Mouse (Mus musculus) hindbrain, postnatal 0 days (tissue): ENCODE measurements around the gene Fgd5. TPM values are rescaled to one million over a fixed set of nuclear protein-coding genes. Genes with fewer than 3 reads are reported as not detected.

Experiments
- ATAC-seq: fragments of 200-750 bp; cut with Nextera tagmentation; 2 replicates; pipeline ENCODE4 v1.8.0; 2017; ENCODE audit warnings: mild to moderate bottlenecking, moderate TSS enrichment, moderate library complexity
- DNase-seq: peaks from one replicate; pipeline ENCODE4 v3.0.0-alpha.2; 2015; ENCODE audit warnings: low spot score
- H3K27ac ChIP-seq: fragments of 300-500 bp; sonication (generic); 2 replicates; pipeline ENCODE4 v1.5.1; 2014; ENCODE audit warnings: mild to moderate bottlenecking
- H3K27me3 ChIP-seq: fragments of 300-500 bp; sonication (generic); 2 replicates; pipeline ENCODE4 v1.6.1; 2014; ENCODE audit warnings: low read length, mixed read lengths; ENCODE audit not compliant: insufficient read depth
- H3K36me3 ChIP-seq: fragments of 300-500 bp; sonication (generic); 2 replicates; pipeline ENCODE4 v1.6.1; 2014; ENCODE audit warnings: low read length, mixed read lengths; ENCODE audit not compliant: insufficient read depth
- H3K4me1 ChIP-seq: fragments of 300-500 bp; sonication (generic); 2 replicates; pipeline ENCODE4 v1.6.1; 2014; ENCODE audit warnings: antibody characterized with exemption, low read length, mixed read lengths; ENCODE audit not compliant: insufficient read depth
- H3K4me2 ChIP-seq: fragments of 300-500 bp; sonication (generic); 2 replicates; pipeline ENCODE4 v1.6.1; 2014; ENCODE audit warnings: low read depth, mild to moderate bottlenecking, low read length, moderate library complexity, mixed read lengths
- H3K4me3 ChIP-seq: fragments of 300-500 bp; sonication (generic); 2 replicates; pipeline ENCODE4 v1.5.1; 2014; ENCODE audit warnings: low read length
- H3K9ac ChIP-seq: fragments of 300-500 bp; sonication (generic); replicated peaks from 2 replicates; pipeline ENCODE4 v1.6.1; 2014; ENCODE audit warnings: mild to moderate bottlenecking, low read length, moderate library complexity, mixed read lengths
- H3K9me3 ChIP-seq: fragments of 300-500 bp; sonication (generic); 2 replicates; pipeline ENCODE4 v1.6.1; 2016; ENCODE audit warnings: low read length, mixed read lengths
- CTCF ChIP-seq: IDR thresholded peaks from 2 replicates; pipeline ENCODE4 v1.5.1; 2016; ENCODE audit warnings: antibody characterized with exemption, control low read depth, low read depth
- WGBS: fragments of 180-500 bp; shearing (Covaris S2); extraction: QIAGEN DNeasy Blood & Tissue Kit; methylation state at CpG from one replicate; pipeline ENCODE4 v1.1.7; 2014; 5-methylcytosine and 5-hydroxymethylcytosine counted together
- polyA plus RNA-seq: library from polyadenylated mRNA; unstranded; fragments of >200 nt; fragmentation: Nextera tagmentation; extraction: Ambion mirVana; gene quantifications from 2 replicates; pipeline ENCODE4 v1.2.1, GENCODE M21; 2015
- total RNA-seq: library from RNA; depleted of rRNA; stranded (reverse); fragments of >200 nt; gene quantifications from 2 replicates; pipeline ENCODE4 v1.2.3, GENCODE M21; 2014

Fgd5 gene
- total and polyA plus RNA-seq, 2 experiments from 2014 or later, result 9.4 to 17.7 TPM

DNA sequence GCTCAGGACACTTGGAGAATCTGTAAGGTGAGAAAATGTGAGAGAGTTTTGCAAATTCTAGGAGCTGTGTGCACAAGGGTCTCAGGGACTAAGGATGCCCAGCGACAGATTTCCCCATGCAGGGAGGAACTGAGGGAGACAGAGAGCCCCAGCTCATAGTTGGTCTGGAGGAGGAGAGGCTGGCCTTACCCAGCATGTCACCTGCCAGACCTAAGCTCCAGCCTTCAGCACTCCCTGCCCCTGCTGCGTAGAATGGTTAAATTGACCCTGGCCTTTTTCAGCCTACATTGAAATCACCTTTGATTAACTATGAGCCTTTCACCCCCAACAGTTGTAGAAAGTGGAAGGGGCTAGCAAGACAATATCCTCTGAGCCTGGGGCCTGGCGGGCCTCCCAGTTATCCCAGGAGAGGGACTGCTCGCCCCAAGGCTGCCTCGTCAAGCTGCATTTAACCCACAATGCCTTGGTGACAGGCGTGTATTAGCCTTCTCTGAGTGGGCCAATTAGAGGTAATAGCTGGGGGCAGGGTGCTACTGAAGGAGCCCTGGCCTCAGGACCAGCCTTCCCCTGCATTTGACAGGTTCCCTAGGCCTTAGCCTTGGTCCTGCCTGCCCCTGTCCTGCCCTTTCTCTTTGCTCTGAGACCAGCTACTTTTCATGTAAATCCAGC, 25.6 kb downstream of the Fgd5 start:
- Histone ChIP-seq H3K4me1 (peaks cover 20% of the 10 kb centered on the region), H3K4me2 (no peak overlapping the region), H3K27me3 (no peaks in the 10 kb centered on the region), H3K27ac (no peak overlapping the region), H3K9me3 (no peaks in the 10 kb centered on the region), H3K9ac (no peak overlapping the region), H3K36me3 (no peaks in the 10 kb centered on the region), H3K4me3 (no peak overlapping the region)
- no peak for TF ChIP-seq CTCF
- peak; percentile 25 for DNase-seq
- WGBS, result 21% methylated on average over 6 of the region's 6 CpGs
- ATAC-seq, result no peak

DNA sequence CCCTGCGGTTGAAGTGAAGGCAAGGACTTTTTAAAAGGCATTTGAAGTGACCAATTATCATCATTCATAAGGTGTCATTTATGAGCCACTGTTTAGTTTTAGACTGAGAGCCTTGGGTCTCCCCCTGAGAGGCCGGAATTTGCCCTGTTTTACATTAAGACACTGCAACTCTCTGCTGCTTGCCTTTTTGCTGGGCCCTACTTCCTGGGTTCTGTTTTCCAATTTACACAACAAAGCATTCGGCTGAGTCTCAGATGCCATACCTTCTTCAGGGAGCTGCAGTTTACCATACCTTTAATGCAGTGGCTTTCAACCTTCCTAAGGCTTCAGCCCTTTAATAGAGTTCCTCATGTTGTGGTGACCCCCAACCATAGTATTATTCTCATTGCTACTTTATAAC, 26.1 kb downstream of the Fgd5 start:
- no peak for TF ChIP-seq CTCF
- DNase-seq, result no peak
- Histone ChIP-seq H3K27me3 (no peaks in the 10 kb centered on the region), H3K36me3 (no peaks in the 10 kb centered on the region), H3K4me1 (peaks cover 20% of the 10 kb centered on the region), H3K4me3 (no peak overlapping the region), H3K9me3 (no peaks in the 10 kb centered on the region), H3K9ac (no peak overlapping the region), H3K27ac (no peak overlapping the region), H3K4me2 (no peak overlapping the region)
- 43% methylated on average over 3 of the region's 3 CpGs for WGBS
- ATAC-seq, result no peak

DNA sequence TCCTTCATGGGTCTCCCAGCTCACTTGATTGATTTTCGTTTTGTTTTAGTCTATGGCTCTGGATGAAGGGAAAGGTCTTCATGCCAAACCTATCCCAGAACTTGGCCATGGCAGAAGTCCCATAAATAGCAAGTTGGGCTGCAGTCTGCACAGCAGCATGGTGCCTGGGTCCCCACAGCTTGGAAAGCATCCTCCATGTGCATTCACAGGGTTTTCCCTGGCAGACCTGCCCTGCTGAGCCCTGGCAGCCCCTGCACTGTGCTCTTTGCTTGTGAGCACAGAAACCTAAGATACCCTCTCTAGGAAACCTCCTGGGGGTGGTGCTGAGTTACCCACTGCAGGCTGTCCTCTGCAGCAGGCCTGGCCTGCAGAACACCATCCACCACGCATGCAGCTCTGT, 32.2 kb downstream of the Fgd5 start:
- H3K27ac ChIP-seq, result no peak overlapping the region
- TF ChIP-seq CTCF, result no peak
- H3K27me3 ChIP-seq, result no peaks in the 10 kb centered on the region
- no peaks in the 10 kb centered on the region; the same call in 1 of the 2 replicates for H3K4me1 ChIP-seq
- H3K4me3 ChIP-seq, result no peak overlapping the region
- WGBS, result 63% methylated on average over 2 of the region's 2 CpGs
- H3K36me3 ChIP-seq, result no peaks in the 10 kb centered on the region
- peak; percentile 31; the same call in 1 of the 2 replicates for ATAC-seq
- DNase-seq, result peak; percentile 45
- H3K9ac ChIP-seq, result no peak overlapping the region
- no peak overlapping the region for H3K4me2 ChIP-seq
- H3K9me3 ChIP-seq, result no peaks in the 10 kb centered on the region

DNA sequence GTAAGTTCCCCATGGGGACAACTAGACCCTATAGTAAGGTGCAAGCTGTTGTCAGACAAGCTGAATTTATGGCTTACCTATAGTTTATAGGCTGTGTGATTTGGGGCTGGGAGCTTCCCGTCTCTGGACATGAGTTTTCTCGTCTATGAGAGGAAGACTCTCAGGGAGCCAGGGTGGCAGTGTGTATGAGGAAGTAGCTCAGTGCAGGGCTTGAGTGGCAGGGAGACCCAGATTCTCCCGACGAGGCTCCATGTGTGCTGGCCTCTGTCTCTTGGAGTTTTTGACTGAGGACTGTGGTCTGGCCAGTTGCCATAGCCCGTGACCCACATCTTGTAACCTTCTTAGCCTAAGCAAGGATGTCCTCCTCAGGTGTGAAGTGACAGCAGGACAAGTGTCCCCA, 33.7 kb downstream of the Fgd5 start:
- no peak overlapping the region for H3K4me3 ChIP-seq
- no peak overlapping the region for H3K4me2 ChIP-seq
- H3K9me3 ChIP-seq, result no peaks in the 10 kb centered on the region
- H3K27me3 ChIP-seq, result no peaks in the 10 kb centered on the region
- TF ChIP-seq CTCF, result no peak
- H3K4me1 ChIP-seq, result peaks cover 3% of the 10 kb centered on the region; the same call in 1 of the 2 replicates
- ATAC-seq (no peak), DNase-seq (no peak)
- H3K36me3 ChIP-seq, result no peaks in the 10 kb centered on the region
- no peak overlapping the region for H3K27ac ChIP-seq
- 73% methylated on average over 5 of the region's 5 CpGs for WGBS
- no peak overlapping the region for H3K9ac ChIP-seq

DNA sequence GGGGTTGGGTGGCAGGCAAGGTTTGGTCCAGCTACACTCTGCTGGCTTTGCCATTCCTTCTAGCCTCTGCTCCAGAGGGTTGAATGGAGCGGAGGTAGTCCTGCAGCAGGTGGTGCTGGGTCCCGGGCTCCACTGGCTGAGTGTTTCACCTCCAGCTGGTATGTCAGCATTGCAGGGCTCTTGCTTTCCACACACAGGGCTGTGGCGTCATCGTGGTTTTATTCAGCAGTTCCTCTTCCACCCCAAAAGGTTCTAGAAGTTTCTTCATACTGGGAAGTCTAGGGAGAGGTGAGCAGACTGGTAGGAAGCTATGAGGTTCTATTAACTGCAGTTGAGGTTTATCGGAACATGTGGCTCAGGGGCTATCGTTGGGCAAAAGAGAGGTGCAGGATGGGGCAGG, 34.4 kb downstream of the Fgd5 start:
- 93% methylated on average over 6 of the region's 6 CpGs for WGBS
- DNase-seq (no peak), ATAC-seq (no peak)
- Histone ChIP-seq H3K4me3 (no peak overlapping the region), H3K27ac (no peak overlapping the region), H3K9ac (no peak overlapping the region), H3K27me3 (no peaks in the 10 kb centered on the region), H3K4me2 (no peak overlapping the region), H3K36me3 (no peaks in the 10 kb centered on the region), H3K4me1 (peaks cover 3% of the 10 kb centered on the region; the same call in 1 of the 2 replicates), H3K9me3 (no peaks in the 10 kb centered on the region)
- no peak for TF ChIP-seq CTCF

DNA sequence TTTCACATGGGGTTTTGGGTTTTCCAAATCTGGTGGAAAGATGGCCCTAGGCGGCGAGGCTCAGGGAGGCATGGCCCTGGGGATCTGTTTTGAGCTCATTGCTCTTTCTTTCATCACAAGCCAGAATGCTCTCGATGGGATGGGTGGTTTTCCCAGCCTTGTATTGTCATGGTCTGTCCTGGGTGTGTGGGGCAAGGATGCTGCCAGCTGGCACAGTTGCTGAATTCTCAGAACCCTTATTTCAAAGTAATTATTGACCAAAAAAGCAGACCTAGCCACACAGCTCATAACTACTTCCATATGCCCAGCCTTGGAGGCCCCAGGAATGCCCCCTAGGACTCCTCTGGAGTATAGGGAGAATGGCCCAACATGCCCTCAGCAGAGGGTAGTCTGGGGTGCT, 34.9 kb downstream of the Fgd5 start:
- Histone ChIP-seq H3K4me1 (peaks cover 3% of the 10 kb centered on the region; the same call in 1 of the 2 replicates), H3K36me3 (no peaks in the 10 kb centered on the region), H3K27ac (no peak overlapping the region), H3K9ac (no peak overlapping the region), H3K4me2 (no peak overlapping the region), H3K9me3 (no peaks in the 10 kb centered on the region), H3K27me3 (no peaks in the 10 kb centered on the region), H3K4me3 (no peak overlapping the region)
- 63% methylated on average over 3 of the region's 3 CpGs for WGBS
- DNase-seq (no peak), ATAC-seq (no peak)
- TF ChIP-seq CTCF, result no peak

DNA sequence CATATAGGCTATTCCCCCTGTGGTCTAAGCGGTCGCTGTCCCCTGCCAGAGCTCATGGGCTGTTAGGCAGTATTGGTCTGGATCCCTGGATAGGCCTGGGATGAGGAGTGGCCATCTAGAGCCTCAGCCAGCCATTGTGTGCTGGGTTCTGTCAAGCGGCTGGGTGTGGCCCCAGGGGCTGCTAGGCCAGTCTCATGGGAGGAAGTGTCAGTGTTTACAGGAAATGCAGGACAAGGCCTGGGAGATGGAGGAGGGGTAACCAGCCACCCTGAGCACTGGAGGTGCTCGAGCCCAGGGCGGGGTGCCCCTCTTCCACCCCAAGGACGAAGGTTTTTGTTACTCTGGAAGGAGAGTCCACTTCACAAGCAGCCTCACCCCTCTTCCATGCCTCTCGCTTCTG, 36.3 kb downstream of the Fgd5 start:
- Histone ChIP-seq H3K36me3 (no peaks in the 10 kb centered on the region), H3K27ac (0 out of 2 replicates have a peak overlapping the region, but pooled peaks have one; percentile 20), H3K4me3 (no peak overlapping the region), H3K4me1 (peaks cover 3% of the 10 kb centered on the region; the same call in 1 of the 2 replicates), H3K9ac (no peak overlapping the region), H3K27me3 (no peaks in the 10 kb centered on the region), H3K9me3 (no peaks in the 10 kb centered on the region), H3K4me2 (no peak overlapping the region)
- ATAC-seq, result no peak
- 76% methylated on average over 7 of the region's 7 CpGs for WGBS
- no peak for DNase-seq
- no peak for TF ChIP-seq CTCF
